Mouse (Mus musculus) mature B cell (primary cell): ENCODE data around the gene Tmem165.

ENCODE experiments used
- in situ Hi-C: fragments of 300-500 bp; cut with MboI; formaldehyde crosslinking; loops from 2 replicates; pipeline ENCODE4 v1.14.3; 2019

Gene Tmem165

GRCm38 (mm10) chr5:76245419-76245818, 61.7 kb downstream of the Tmem165 start:
- in situ Hi-C loops = no loop called here

DNA sequence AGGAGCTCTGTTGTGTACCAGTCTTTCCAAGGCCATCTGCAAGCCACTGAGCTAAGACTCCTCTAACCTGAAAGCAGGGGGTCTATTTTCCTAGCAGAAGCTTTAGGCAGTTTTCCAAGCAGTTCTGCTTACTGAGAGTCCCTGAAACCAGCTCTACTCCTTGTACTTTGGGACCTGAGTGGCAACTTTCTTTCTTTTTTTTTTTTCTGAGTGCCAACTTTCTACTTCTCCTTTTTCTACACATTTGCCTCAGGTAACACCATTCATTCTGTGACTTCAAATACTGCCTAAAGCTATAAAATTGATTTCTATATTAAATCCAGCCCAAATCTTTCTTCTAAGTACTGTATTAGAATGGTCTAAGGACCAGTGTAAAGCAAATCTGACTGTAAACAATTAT, 62.9 kb downstream of the Tmem165 start:
- in situ Hi-C loops = no loop called here

- in situ Hi-C loops = no loop called here
Measured at GRCm38 (mm10) chr5:76250948-76251347, 67.3 kb downstream of the Tmem165 start.
